Mouse (Mus musculus) small intestine, adult 2 months (tissue): ENCODE results near the gene Rasgrp1.

Source experiments
- CTCF ChIP-seq: fragments of 200-500 bp; IDR thresholded peaks from 2 replicates; pipeline ENCODE4 v1.5.1; 2012; ENCODE audit warnings: low read depth, mild to moderate bottlenecking, control low read depth, inconsistent platforms, low read length, moderate library complexity, mixed read lengths; ENCODE audit not compliant: insufficient replicate concordance, insufficient read length; ENCODE audit errors: extremely low read depth
- POLR2A ChIP-seq: fragments of 200-500 bp; IDR thresholded peaks from 2 replicates; pipeline ENCODE4 v1.6.1; 2012; ENCODE audit warnings: low read depth, mild to moderate bottlenecking, control low read depth, inconsistent platforms, low read length, moderate library complexity

DNA sequence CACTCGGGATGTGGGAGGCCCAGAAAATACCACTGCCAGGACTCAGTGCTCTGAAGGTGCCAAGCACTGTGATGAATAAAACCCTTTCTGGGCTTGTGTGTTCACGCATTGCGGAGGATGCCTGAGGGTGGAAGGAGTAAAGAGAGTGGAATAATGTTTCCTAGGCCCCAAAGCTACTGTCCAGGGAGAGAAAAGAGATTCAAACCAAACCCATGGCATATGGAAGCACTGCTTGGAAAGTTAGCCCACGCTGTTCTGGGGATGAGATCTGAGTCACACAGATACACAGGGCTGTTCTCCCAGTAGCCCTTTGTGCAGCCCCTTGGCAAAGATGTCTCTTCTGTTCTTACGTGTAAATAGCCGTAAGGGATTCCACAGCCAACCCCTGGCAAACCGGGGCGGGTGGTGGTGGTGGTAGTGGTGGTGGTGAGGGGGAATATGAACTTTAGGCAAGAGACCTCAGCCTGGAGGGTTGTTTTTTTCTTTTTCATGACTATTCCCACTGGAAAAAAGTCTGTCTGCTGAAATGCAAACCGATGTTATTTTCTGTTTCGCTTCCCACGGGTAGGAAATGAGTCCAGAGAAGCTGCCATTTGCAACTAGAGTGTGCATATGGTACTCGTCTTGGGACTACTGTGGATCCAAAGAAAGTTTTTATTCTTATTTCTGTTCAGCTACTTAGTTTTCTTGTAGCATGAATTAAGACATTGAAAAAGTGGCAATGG, 44.3 kb upstream of the Rasgrp1 start:
- TF ChIP-seq CTCF (no peak), POLR2A (no peak)
